Mouse (Mus musculus) heart, adult 2 months (tissue): ENCODE measurements around the gene Psg26.

Experiments used
- CTCF ChIP-seq: fragments of 200-600 bp; IDR thresholded peaks from 2 replicates; pipeline ENCODE4 v1.8.1; 2022; ENCODE audit warnings: antibody characterized with exemption, mild to moderate bottlenecking, moderate library complexity
- EP300 ChIP-seq: fragments of 200-500 bp; IDR thresholded peaks from 2 replicates; pipeline ENCODE4 v1.6.1; 2011; ENCODE audit warnings: low read depth, low read length, control low read depth; ENCODE audit not compliant: insufficient read depth
- POLR2A ChIP-seq: fragments of 200-500 bp; IDR thresholded peaks from 2 replicates; pipeline ENCODE4 v1.6.1; 2011; ENCODE audit warnings: mild to moderate bottlenecking, low read depth, low read length, control low read depth; ENCODE audit not compliant: insufficient read depth

DNA sequence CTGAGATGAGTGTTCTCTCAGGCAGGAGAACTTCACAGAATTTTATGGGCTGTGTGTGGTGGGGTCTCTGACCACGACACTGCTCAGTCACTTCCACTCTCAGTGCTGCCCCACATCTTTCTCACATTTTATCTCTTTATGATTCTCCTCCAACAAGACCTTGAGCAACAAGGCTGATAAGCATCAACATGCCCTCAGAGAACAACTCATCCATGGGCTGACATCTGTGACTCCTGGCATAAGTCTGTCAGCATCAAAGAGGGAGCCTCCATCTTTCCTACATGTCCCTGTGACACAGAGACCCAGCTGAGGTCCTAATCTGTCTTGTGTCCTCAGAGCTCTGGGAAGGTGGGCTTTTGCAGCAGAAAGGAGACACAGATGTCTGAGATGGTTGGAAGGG is at the start of gene Psg26:
- TF ChIP-seq CTCF: no peak
- no peak for TF ChIP-seq EP300
- TF ChIP-seq POLR2A: no peak
